Mouse (Mus musculus): Measurements from ENCODE around the gene Cmip.

The Cmip gene

GRCm38 (mm10) chr8:117417830-117418229, 161.0 kb downstream of the Cmip start:
- 90% methylated on average over 9 of the region's 9 CpGs for WGBS

GRCm38 (mm10) chr8:117420841-117421534, 164.1 kb downstream of the Cmip start:
- WGBS: 67% methylated on average over 17 of the region's 17 CpGs

DNA sequence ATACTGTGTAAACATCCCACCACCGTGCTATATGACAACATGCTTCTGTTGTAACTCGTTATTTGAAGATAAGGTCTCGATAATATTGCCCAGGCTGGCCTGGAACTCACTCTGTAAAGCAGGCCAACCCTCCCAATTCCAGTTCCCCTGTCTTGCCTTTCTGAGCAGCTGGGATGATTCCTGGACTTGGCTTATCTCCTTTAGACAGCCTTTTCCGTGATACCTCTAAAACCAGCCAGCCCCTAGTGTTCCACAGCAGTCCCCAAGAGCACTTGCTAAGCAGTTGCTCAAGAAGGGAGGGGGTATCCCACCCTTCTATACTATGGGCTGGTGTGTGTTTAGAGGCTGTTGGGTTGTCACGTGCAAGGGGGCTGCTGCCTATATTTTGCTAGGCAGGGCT, 165.0 kb downstream of the Cmip start:
- 39% methylated on average over 5 of the region's 5 CpGs for WGBS

DNA sequence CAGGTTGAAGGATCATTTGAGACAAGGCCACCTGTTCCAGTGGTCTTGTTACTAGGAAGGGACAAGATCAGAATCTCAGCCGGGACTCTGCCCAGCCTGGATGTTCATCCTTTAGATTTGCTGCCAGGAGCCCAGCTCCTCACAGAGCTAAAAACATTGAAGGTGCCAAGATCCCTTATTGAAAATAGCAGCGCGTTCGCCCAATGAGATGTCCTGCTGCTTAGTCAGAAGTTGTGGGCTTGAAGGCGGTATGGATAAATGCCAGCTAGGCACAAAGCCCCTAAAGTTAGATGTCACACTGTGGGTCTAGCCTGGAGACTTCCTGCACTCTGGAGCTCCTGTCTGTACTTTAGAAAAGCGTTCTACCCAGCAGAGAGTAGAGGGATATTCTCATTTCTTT, 165.5 kb downstream of the Cmip start:
- 24% methylated on average over 6 of the region's 6 CpGs for WGBS

- WGBS: 16% methylated on average over 4 of the region's 4 CpGs
These were observed 166.2 kb downstream of the Cmip start for GRCm38 (mm10) chr8:117423029-117423428.

DNA sequence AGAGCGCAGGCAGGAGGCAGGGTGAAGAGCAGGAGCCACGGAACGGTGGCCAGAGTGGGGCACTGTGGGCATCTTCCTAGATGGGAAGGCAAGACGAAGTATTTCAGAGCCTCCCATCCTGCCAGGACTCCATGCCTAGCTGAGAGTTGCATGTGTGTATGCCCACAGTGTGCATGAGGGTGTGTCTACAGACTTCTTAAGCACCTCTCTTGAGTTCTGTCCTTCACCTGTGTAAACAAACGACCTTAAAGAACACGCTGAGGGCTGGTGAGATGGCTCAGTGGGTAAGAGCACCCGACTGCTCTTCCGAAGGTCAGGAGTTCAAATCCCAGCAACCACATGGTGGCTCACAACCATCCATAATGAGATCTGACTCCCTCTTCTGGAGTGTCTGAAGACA, 171.0 kb downstream of the Cmip start:
- 89% methylated on average over 8 of the region's 8 CpGs for WGBS

- WGBS: 63% methylated on average over 21 of the region's 21 CpGs
These were observed 171.8 kb downstream of the Cmip start for GRCm38 (mm10) chr8:117428524-117429162.

- WGBS: 80% methylated on average over 4 of the region's 4 CpGs
These were observed 173.8 kb downstream of the Cmip start for GRCm38 (mm10) chr8:117430624-117431023.

DNA sequence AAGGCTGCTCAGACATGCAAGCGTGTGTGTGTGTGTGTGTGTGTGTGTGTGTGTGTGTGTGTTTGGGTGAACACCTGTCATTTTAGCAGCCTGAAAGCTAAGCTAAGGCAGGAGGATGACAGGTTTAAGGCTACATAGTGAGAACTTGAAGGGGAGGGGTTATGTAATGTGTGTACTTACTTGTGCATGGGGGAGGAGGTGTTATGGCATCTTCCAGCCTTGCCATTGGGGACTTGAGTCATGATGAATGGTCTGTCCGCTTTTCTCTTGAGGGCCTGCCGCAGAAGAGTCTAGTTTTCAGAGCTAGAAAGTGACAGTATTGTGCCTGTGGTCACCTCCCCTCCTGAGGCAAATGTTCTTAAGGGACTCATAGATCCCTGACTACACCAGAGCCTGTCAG, 174.7 kb downstream of the Cmip start:
- 54% methylated on average over 3 of the region's 3 CpGs for WGBS

DNA sequence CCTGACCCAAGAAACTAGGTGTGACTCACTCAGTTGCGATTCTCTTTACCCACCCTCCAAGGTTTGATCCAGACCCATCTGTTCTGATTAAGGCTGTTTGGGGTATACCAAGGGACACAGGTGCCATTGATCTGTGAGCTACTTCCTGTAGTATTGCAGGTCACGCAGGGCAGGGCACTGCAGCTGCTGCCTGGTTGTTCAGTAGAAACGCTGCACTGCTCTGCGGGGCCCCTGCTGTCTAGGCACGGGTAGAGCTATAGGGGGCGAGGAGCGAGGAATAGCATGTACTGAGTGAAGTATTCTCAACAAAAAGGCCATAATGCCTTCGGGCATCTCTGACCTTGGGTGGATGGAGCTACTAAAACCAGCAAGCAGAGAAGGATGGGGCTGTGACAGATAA, 175.2 kb downstream of the Cmip start:
- 87% methylated on average over 8 of the region's 8 CpGs for WGBS

GRCm38 (mm10) chr8:117433968-117434367, 177.1 kb downstream of the Cmip start:
- WGBS: 85% methylated on average over 10 of the region's 10 CpGs

GRCm38 (mm10) chr8:117436786-117437185, 179.9 kb downstream of the Cmip start:
- WGBS: 94% methylated on average over 15 of the region's 15 CpGs

DNA sequence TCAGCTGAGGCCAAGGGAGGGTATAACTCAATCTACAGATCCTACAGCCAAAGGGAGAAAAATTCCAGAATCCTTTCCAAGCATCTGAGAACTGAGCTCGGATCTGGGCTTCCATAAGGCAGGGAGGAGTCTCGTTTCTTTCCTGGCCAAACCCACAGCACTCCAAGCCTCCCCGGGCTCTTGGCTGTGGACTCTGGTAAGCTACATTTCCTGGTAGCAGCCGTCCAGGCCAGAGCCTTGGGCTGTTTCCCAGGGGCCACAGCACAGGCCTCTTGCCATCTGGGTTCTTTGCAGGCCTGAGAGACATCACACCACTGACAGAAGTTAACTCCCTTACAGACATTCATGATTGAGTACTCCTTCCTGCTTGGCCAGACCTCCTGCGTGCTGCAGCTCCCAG, 180.8 kb downstream of the Cmip start:
- 42% methylated on average over 5 of the region's 5 CpGs for WGBS

DNA sequence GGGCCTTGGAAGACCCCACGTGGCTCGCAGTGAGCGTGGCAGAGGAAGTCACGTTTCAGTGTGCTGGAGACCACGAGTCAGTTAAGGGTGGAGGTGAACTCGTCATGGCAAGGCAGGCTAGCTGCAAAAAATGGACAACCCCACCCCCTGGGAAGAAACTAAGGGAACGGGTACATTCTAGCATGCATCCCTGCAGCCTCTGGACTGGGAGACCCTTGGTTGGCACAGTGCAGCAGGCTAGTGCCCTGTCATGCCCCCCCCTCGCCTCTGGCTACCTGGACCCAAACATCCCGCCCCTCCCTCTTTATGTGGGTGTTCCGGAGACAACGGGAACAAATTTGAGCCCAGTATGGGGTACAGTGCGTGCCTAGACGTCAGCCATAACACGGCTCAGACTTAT, 183.5 kb downstream of the Cmip start:
- 88% methylated on average over 14 of the region's 14 CpGs for WGBS

DNA sequence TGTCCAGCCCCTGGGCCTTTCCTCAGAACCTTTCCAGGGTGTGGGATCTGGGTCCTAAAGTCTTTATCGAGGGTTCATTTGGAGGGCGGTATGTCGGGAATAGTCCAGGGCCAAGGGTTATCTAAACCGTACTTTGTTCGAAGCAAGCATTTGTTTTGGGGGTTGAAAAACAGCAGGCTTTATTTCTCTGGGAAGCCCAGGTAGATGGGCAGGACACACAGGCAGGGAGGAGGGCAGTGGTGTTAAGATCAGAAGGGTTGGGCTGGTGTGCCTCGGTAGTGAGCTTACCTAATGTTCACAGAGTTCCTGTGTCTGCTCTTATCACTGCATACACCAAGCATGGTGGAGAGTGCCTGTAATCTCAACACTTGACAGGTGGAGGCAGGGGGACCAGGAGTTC, 183.9 kb downstream of the Cmip start:
- whole genome bisulfite sequencing: 95% methylated on average over 6 of the region's 6 CpGs

GRCm38 (mm10) chr8:117445507-117445906, 188.6 kb downstream of the Cmip start:
- 92% methylated on average over 5 of the region's 5 CpGs for WGBS

- WGBS: 57% methylated on average over 15 of the region's 15 CpGs
These were observed 189.6 kb downstream of the Cmip start for GRCm38 (mm10) chr8:117446344-117446997.

DNA sequence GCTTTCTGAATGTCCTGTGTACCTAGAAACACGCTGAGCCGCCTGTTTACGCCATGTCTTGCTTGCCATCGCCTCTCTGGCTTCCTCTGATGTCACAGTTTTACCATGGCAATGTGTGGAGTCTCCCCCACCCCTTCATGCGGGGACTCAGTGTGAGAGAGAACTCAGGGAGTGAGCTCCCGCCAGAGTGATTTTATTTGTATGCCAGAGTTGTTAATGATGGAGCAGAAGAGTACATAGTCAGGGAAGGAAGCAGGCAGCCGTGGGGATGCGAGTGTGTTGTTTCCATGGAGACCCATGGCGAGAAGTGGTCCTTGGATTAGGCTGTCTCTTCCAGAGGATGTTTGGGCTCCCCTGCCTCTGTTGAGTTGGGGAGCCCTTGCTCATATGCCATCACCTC, 194.2 kb downstream of the Cmip start:
- 37% methylated on average over 9 of the region's 9 CpGs for WGBS

DNA sequence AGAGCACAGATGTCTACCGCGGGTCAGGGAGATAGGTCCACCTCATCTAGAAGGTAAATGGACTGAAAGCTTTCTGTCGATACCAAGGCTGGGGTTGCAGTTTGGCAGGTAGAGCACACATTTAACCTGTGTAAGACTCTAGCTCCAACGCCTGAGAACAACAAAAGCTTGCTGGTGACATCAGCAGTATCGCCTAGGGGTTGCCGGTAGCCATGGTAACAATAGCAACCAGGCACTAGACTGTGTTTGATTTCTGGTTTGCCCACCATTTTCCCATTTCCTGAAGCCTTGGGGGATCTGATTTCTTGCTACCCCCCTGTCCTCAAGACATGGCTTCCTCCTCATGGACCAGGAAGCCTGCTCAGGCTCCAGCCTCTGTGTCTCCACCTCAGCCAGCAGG, 197.1 kb downstream of the Cmip start:
- WGBS: 61% methylated on average over 6 of the region's 6 CpGs

DNA sequence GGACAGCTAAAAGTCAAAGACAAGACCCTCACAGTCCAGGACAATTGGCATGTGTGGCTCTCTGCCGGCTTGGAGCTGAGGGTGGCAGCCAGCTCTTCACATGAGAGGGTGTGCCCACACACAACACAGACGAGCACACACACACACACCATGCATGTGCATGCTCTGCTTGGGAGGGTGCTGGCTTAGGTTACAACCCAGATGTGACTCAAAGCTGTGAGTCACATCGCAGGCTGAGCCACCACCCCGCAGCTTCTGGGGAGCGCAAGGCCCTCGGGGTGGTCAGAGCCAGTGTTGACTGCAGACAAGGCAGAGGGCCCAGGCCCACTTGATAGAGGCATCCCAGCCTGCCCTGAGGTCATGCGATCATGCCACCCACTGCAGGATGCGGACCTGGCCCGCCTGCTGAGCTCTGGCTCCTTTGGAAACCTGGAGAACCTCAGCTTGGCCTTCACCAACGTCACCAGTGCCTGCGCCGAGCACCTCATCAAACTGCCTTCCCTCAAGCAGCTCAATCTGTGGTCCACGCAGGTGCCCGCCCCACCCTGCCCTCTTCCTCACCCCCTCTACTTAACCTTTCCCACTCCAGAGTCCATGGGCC, 197.8 kb downstream of the Cmip start:
- WGBS: 78% methylated on average over 14 of the region's 14 CpGs

DNA sequence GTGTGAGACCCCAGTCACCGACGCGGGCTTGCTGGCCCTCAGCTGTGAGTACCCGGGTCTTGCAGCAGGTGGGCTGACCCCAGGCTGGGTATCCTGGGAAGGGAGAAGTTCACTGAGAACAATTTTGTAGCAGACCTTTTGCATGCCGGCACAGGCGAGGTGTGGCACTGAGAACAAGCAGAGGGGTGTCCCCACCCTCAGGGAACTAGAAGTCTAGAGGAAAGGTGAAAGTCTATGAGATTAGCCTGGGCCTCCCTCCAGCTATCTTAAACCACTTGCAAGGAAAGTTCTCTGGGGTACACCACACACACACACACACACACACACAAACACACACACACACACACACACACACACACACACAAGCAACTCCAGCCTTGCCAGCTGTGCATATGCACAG, 198.8 kb downstream of the Cmip start:
- 87% methylated on average over 6 of the region's 6 CpGs for WGBS

- WGBS: 62% methylated on average over 5 of the region's 5 CpGs
These were observed 201.6 kb downstream of the Cmip start for GRCm38 (mm10) chr8:117458440-117458839.
